Mouse (Mus musculus) heart, embryonic 13.5 days (tissue): Measurements from ENCODE around the gene Dscam. TPM values are rescaled to one million over a fixed set of nuclear protein-coding genes. Genes with fewer than 3 reads are reported as not detected.

Source experiments
- ATAC-seq: fragments of 200-750 bp; cut with Nextera tagmentation; 2 replicates; pipeline ENCODE4 v1.8.0; 2017; ENCODE audit warnings: moderate TSS enrichment; ENCODE audit not compliant: insufficient number of reproducible peaks, low FRiP score, low TSS enrichment; ENCODE audit errors: extremely low read depth
- H3K27ac ChIP-seq: fragments of 300-500 bp; sonication (generic); replicated peaks from 2 replicates; pipeline ENCODE4 v1.5.1; 2015; ENCODE audit warnings: moderate library complexity, mild to moderate bottlenecking, inconsistent platforms
- H3K27me3 ChIP-seq: fragments of 300-500 bp; sonication (generic); replicated peaks from 2 replicates; pipeline ENCODE4 v1.6.1; 2015; ENCODE audit warnings: mild to moderate bottlenecking, inconsistent platforms
- H3K36me3 ChIP-seq: fragments of 300-500 bp; sonication (generic); 2 replicates; pipeline ENCODE4 v1.6.1; 2015; ENCODE audit warnings: mild to moderate bottlenecking, inconsistent platforms
- H3K4me1 ChIP-seq: fragments of 300-500 bp; sonication (generic); 2 replicates; pipeline ENCODE4 v1.6.1; 2015; ENCODE audit warnings: inconsistent platforms
- H3K4me2 ChIP-seq: fragments of 300-500 bp; sonication (generic); 2 replicates; pipeline ENCODE4 v1.6.1; 2015; ENCODE audit warnings: inconsistent platforms, mild to moderate bottlenecking, moderate library complexity
- H3K4me3 ChIP-seq: fragments of 300-500 bp; sonication (generic); 2 replicates; pipeline ENCODE4 v1.5.1; 2015; ENCODE audit warnings: moderate library complexity, mild to moderate bottlenecking, inconsistent platforms
- H3K9ac ChIP-seq: fragments of 300-500 bp; sonication (generic); 2 replicates; pipeline ENCODE4 v1.6.1; 2015; ENCODE audit warnings: inconsistent platforms, mild to moderate bottlenecking, moderate library complexity
- H3K9me3 ChIP-seq: fragments of 300-500 bp; sonication (generic); 2 replicates; pipeline ENCODE4 v1.6.1; 2016; ENCODE audit warnings: inconsistent platforms
- WGBS: fragments of 180-500 bp; shearing (Covaris S2); methylation state at CpG from one replicate; pipeline ENCODE4 v1.1.7; 2015; ENCODE audit warnings: mixed read lengths; 5-methylcytosine and 5-hydroxymethylcytosine counted together
- polyA plus RNA-seq: library from polyadenylated mRNA; unstranded; fragments of >200 nt; fragmentation: Nextera tagmentation; extraction: Ambion mirVana; gene quantifications from 2 replicates; pipeline ENCODE4 v1.2.1, GENCODE M21; 2015

The Dscam gene
- polyA plus RNA-seq, 1 experiment from 2014 or later, result not detected

- no peak overlapping the region for H3K4me3 ChIP-seq
- H3K4me1 ChIP-seq, result no peaks in the 10 kb centered on the region
- ATAC-seq, result no peak
- no peaks in the 10 kb centered on the region for H3K36me3 ChIP-seq
- 51% methylated on average over 2 of the region's 2 CpGs for WGBS
- H3K9me3 ChIP-seq, result no peaks in the 10 kb centered on the region
- no peak overlapping the region for H3K9ac ChIP-seq
- H3K27ac ChIP-seq, result no peak overlapping the region
- no peak overlapping the region for H3K4me2 ChIP-seq
- H3K27me3 ChIP-seq, result no peaks in the 10 kb centered on the region
These were observed 67.5 kb downstream of the Dscam start for GRCm38 (mm10) chr16:97103046-97103445.

GRCm38 (mm10) chr16:97100091-97100490, 70.5 kb downstream of the Dscam start:
- no peak overlapping the region for H3K9ac ChIP-seq
- no peaks in the 10 kb centered on the region for H3K36me3 ChIP-seq
- no peaks in the 10 kb centered on the region for H3K27me3 ChIP-seq
- H3K9me3 ChIP-seq, result no peaks in the 10 kb centered on the region
- H3K4me1 ChIP-seq, result no peaks in the 10 kb centered on the region
- no peak overlapping the region for H3K4me3 ChIP-seq
- no peak overlapping the region for H3K27ac ChIP-seq
- ATAC-seq, result no peak
- 60% methylated on average over 2 of the region's 2 CpGs for WGBS
- no peak overlapping the region for H3K4me2 ChIP-seq

GRCm38 (mm10) chr16:97098508-97098907, 72.0 kb downstream of the Dscam start:
- ATAC-seq, result no peak
- Histone ChIP-seq H3K36me3 (no peaks in the 10 kb centered on the region), H3K4me1 (no peaks in the 10 kb centered on the region), H3K27me3 (no peaks in the 10 kb centered on the region), H3K9me3 (no peaks in the 10 kb centered on the region), H3K27ac (no peak overlapping the region), H3K4me2 (no peak overlapping the region), H3K9ac (no peak overlapping the region), H3K4me3 (no peak overlapping the region)
- 75% methylated on average over 5 of the region's 5 CpGs for WGBS

GRCm38 (mm10) chr16:97096709-97097108, 73.8 kb downstream of the Dscam start:
- ATAC-seq, result no peak
- Histone ChIP-seq H3K27me3 (no peaks in the 10 kb centered on the region), H3K27ac (no peak overlapping the region), H3K4me1 (no peaks in the 10 kb centered on the region), H3K9me3 (no peaks in the 10 kb centered on the region), H3K36me3 (no peaks in the 10 kb centered on the region), H3K4me3 (no peak overlapping the region), H3K9ac (no peak overlapping the region), H3K4me2 (no peak overlapping the region)
- WGBS, result 75% methylated on average over 2 of the region's 2 CpGs

DNA sequence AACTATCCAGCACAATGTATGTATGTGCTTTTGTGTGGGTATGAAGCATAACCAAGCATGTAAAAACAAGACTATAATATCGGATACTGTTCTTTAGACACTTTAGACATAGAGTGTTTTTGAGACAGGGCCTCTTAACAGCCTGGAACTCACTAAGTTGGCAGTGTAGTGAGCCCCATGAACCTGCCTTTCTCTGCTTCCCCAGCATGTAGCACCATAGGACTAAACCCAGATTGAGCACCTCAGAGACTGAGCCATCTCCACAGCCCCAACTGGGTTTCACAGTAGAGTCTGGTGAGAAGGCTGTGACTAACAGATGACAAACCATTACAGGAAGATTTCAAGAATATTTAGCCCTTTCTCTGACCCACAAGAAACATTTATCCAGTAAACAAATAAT, 75.1 kb downstream of the Dscam start:
- 72% methylated on average over 1 of the region's 1 CpGs for WGBS
- Histone ChIP-seq H3K36me3 (no peaks in the 10 kb centered on the region), H3K9me3 (no peaks in the 10 kb centered on the region), H3K4me3 (no peak overlapping the region), H3K9ac (no peak overlapping the region), H3K27me3 (no peaks in the 10 kb centered on the region), H3K27ac (no peak overlapping the region), H3K4me1 (no peaks in the 10 kb centered on the region), H3K4me2 (no peak overlapping the region)
- ATAC-seq, result no peak

- Histone ChIP-seq H3K36me3 (no peaks in the 10 kb centered on the region), H3K27me3 (no peaks in the 10 kb centered on the region), H3K9ac (no peak overlapping the region), H3K4me1 (no peaks in the 10 kb centered on the region), H3K27ac (no peak overlapping the region), H3K4me2 (no peak overlapping the region), H3K9me3 (no peaks in the 10 kb centered on the region), H3K4me3 (no peak overlapping the region)
- WGBS, result 44% methylated on average over 3 of the region's 3 CpGs
- no peak for ATAC-seq
These were observed 81.2 kb downstream of the Dscam start for GRCm38 (mm10) chr16:97089339-97089738.

GRCm38 (mm10) chr16:97083694-97084093, 86.9 kb downstream of the Dscam start:
- no peaks in the 10 kb centered on the region for H3K36me3 ChIP-seq
- no peaks in the 10 kb centered on the region for H3K4me1 ChIP-seq
- no peaks in the 10 kb centered on the region for H3K27me3 ChIP-seq
- ATAC-seq, result no peak
- no peak overlapping the region for H3K9ac ChIP-seq
- no peak overlapping the region for H3K4me2 ChIP-seq
- WGBS, result 81% methylated on average over 2 of the region's 2 CpGs
- H3K27ac ChIP-seq, result no peak overlapping the region
- H3K4me3 ChIP-seq, result no peak overlapping the region
- no peaks in the 10 kb centered on the region for H3K9me3 ChIP-seq

GRCm38 (mm10) chr16:97075920-97076572, 94.5 kb downstream of the Dscam start:
- Histone ChIP-seq H3K27me3 (no peaks in the 10 kb centered on the region), H3K4me2 (no peak overlapping the region), H3K36me3 (no peaks in the 10 kb centered on the region), H3K9ac (no peak overlapping the region), H3K4me3 (no peak overlapping the region), H3K4me1 (no peaks in the 10 kb centered on the region), H3K27ac (no peak overlapping the region), H3K9me3 (no peaks in the 10 kb centered on the region)
- no peak for ATAC-seq
- WGBS, result 67% methylated on average over 4 of the region's 4 CpGs

DNA sequence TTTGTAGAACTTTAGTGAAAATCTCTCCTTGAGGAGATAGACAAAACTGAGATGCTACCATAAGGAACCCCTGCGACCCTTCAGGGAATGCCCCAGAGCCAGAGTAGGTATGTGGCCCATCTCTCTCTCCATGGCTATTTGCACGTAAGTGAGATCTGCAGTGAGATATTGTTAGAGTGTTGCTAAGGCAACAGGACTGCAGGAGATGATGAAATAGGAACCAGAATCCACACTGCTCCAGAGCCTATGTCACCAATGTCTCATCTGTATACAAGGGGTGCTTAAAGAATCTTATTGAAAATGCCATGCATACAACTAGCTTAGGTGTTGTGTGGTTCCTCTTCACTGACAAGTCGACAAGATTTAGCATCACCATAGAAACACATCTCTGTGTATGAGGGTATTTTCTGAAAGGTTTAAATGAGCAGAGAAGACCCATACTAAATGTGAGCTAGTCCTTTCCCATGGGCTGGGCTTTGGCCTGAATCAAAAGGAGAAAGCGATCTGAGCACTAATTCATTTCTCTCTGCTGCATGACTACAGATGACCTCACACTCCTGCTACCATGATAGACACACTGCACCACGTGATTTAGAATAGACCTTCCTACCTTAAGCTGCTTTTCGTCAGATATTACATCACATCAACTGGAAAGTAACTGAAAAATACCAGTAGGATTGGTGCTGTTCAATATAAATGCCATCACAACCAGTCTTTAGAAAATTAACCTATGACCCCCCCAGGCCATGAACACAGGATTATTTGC, 95.2 kb downstream of the Dscam start:
- Histone ChIP-seq H3K36me3 (no peaks in the 10 kb centered on the region), H3K9me3 (no peaks in the 10 kb centered on the region), H3K27ac (no peak overlapping the region), H3K4me3 (no peak overlapping the region), H3K27me3 (no peaks in the 10 kb centered on the region), H3K4me1 (no peaks in the 10 kb centered on the region), H3K9ac (no peak overlapping the region), H3K4me2 (no peak overlapping the region)
- no peak for ATAC-seq
- 68% methylated on average over 6 of the region's 6 CpGs for WGBS

- H3K4me2 ChIP-seq, result no peak overlapping the region
- no peaks in the 10 kb centered on the region for H3K4me1 ChIP-seq
- H3K9me3 ChIP-seq, result no peaks in the 10 kb centered on the region
- H3K36me3 ChIP-seq, result no peaks in the 10 kb centered on the region
- H3K4me3 ChIP-seq, result no peak overlapping the region
- no peak for ATAC-seq
- H3K27ac ChIP-seq, result no peak overlapping the region
- H3K27me3 ChIP-seq, result no peaks in the 10 kb centered on the region
- no peak overlapping the region for H3K9ac ChIP-seq
- 94% methylated on average over 1 of the region's 1 CpGs for WGBS
These were observed 96.7 kb downstream of the Dscam start for GRCm38 (mm10) chr16:97073847-97074246.

GRCm38 (mm10) chr16:97072624-97073023, 97.9 kb downstream of the Dscam start:
- no peaks in the 10 kb centered on the region for H3K36me3 ChIP-seq
- no peak overlapping the region for H3K9ac ChIP-seq
- no peak overlapping the region for H3K27ac ChIP-seq
- H3K4me3 ChIP-seq, result no peak overlapping the region
- H3K4me2 ChIP-seq, result no peak overlapping the region
- ATAC-seq, result no peak
- no peaks in the 10 kb centered on the region for H3K27me3 ChIP-seq
- 78% methylated on average over 2 of the region's 2 CpGs for WGBS
- no peaks in the 10 kb centered on the region for H3K4me1 ChIP-seq
- no peaks in the 10 kb centered on the region for H3K9me3 ChIP-seq

DNA sequence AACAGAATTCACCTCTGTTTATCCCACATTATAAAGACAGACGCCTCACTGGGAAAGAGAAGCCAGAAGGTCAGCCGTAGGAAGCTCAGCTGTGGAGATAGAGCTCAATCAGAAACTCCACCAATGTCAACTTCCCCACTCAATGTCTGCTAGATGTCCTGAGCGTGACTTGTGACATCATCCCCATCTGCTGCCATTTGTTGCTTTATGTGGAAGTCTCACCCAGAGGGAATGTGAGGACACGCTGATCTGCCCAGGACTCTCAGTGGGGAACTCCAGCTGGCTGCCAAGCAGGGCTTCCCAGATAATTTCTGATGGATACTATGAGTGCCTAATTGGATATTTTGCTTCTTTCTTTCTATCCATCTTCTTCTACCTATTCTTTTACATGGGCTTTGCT, 103.7 kb downstream of the Dscam start:
- no peaks in the 10 kb centered on the region for H3K27me3 ChIP-seq
- no peak overlapping the region for H3K9ac ChIP-seq
- H3K4me2 ChIP-seq, result no peak overlapping the region
- H3K36me3 ChIP-seq, result no peaks in the 10 kb centered on the region
- H3K27ac ChIP-seq, result no peak overlapping the region
- no peaks in the 10 kb centered on the region for H3K9me3 ChIP-seq
- no peaks in the 10 kb centered on the region for H3K4me1 ChIP-seq
- WGBS, result 33% methylated on average over 4 of the region's 4 CpGs
- H3K4me3 ChIP-seq, result no peak overlapping the region
- ATAC-seq, result no peak
